In genomic region chr16:74348437-74348836, GRCm38 (mm10) we compare ENCODE assay signal across 19 mouse cellular contexts.
DNase-seq lines count a peak whose midpoint lies in the region; ATAC-seq lines count a peak whose summit lies in the region.
"Had no signal": no experiment of that assay in that cellular context is flagged by ENCODE, and none has a peak within 500 bp of the region (broad histone marks: within the 10 kb centered on the region; RNA-seq: fewer than 3 reads in every experiment).

No protein-coding gene starts in this region.

- no peak overlapping the region for H3K27ac ChIP-seq in hindbrain, embryonic 10.5 days
- no peak overlapping the region for H3K27ac ChIP-seq in hindbrain, embryonic 14.5 days
- H3K27ac ChIP-seq in midbrain, embryonic 13.5 days: no peak overlapping the region
- H3K27ac ChIP-seq in midbrain, embryonic 10.5 days (replicated peaks): no peak overlapping the region
- no peak overlapping the region for H3K27ac ChIP-seq in embryonic facial prominence, embryonic 12.5 days
- H3K27ac ChIP-seq in neural tube, embryonic 13.5 days (replicated peaks): no peak overlapping the region
- H3K27ac ChIP-seq: heart, adult 2 months; heart, embryonic 15.5 days had no signal

- 63% methylated on average over 6 of the region's 6 CpGs for WGBS in hindbrain, embryonic 10.5 days
- WGBS in hindbrain, embryonic 14.5 days: 54% methylated on average over 6 of the region's 6 CpGs
- 65% methylated on average over 6 of the region's 6 CpGs for WGBS in midbrain, embryonic 13.5 days
- WGBS in midbrain, embryonic 10.5 days: 68% methylated on average over 6 of the region's 6 CpGs
- WGBS in embryonic facial prominence, embryonic 12.5 days: 52% methylated on average over 6 of the region's 6 CpGs
- 47% methylated on average over 6 of the region's 6 CpGs for WGBS in neural tube, embryonic 13.5 days

- no peaks in the 10 kb centered on the region for H3K36me3 ChIP-seq in hindbrain, embryonic 10.5 days
- H3K36me3 ChIP-seq in hindbrain, embryonic 14.5 days (replicated peaks; ENCODE audit: control insufficient read depth, insufficient read depth): 0 out of 2 replicates have a peak, but pooled peaks cover 5% of the 10 kb centered on the region
- 0 out of 2 replicates have a peak, but pooled peaks cover 4% of the 10 kb centered on the region for H3K36me3 ChIP-seq in midbrain, embryonic 13.5 days
- no peaks in the 10 kb centered on the region for H3K36me3 ChIP-seq in midbrain, embryonic 10.5 days
- H3K36me3 ChIP-seq in embryonic facial prominence, embryonic 12.5 days: no peaks in the 10 kb centered on the region
- H3K36me3 ChIP-seq in neural tube, embryonic 13.5 days: peaks cover 5% of the 10 kb centered on the region
- H3K36me3 ChIP-seq: heart, embryonic 15.5 days had no signal

- ATAC-seq in hindbrain, embryonic 14.5 days (ENCODE audit: low FRiP score): no peak
- 0 out of 2 replicates have a peak, but pooled peaks have one; percentile 30 for ATAC-seq in midbrain, embryonic 13.5 days
- ATAC-seq in embryonic facial prominence, embryonic 12.5 days (ENCODE audit: insufficient number of reproducible peaks, insufficient read depth, low FRiP score, low TSS enrichment): peak; percentile 56; the same call in 1 of the 2 replicates
- ATAC-seq in neural tube, embryonic 13.5 days (ENCODE audit: low read depth): peak; percentile 40; the same call in 1 of the 2 replicates
- ATAC-seq in erythroblast, adult 5-6 weeks (replicated peaks; ENCODE audit: low FRiP score, poor library complexity, severe bottlenecking): no peak

- 0 out of 2 replicates have a peak, but pooled peaks cover 3% of the 10 kb centered on the region for H3K4me1 ChIP-seq in hindbrain, embryonic 10.5 days (replicated peaks)
- no peaks in the 10 kb centered on the region; the same call in 1 of the 2 replicates for H3K4me1 ChIP-seq in hindbrain, embryonic 14.5 days (replicated peaks; ENCODE audit: control insufficient read depth, insufficient read depth, low read length)
- H3K4me1 ChIP-seq in midbrain, embryonic 13.5 days (replicated peaks): peaks cover 5% of the 10 kb centered on the region
- no peaks in the 10 kb centered on the region; the same call in 1 of the 2 replicates for H3K4me1 ChIP-seq in midbrain, embryonic 10.5 days
- no peaks in the 10 kb centered on the region for H3K4me1 ChIP-seq in embryonic facial prominence, embryonic 12.5 days
- peaks cover 8% of the 10 kb centered on the region for H3K4me1 ChIP-seq in neural tube, embryonic 13.5 days (replicated peaks)
- H3K4me1 ChIP-seq: heart, embryonic 15.5 days had no signal

- no peak overlapping the region for H3K9ac ChIP-seq in hindbrain, embryonic 14.5 days
- H3K9ac ChIP-seq in midbrain, embryonic 13.5 days (replicated peaks): no peak overlapping the region
- no peak overlapping the region for H3K9ac ChIP-seq in embryonic facial prominence, embryonic 12.5 days
- no peak overlapping the region for H3K9ac ChIP-seq in neural tube, embryonic 13.5 days
- H3K9ac ChIP-seq: heart, embryonic 15.5 days had no signal

- no peaks in the 10 kb centered on the region for H3K9me3 ChIP-seq in hindbrain, embryonic 10.5 days
- H3K9me3 ChIP-seq in hindbrain, embryonic 14.5 days (ENCODE audit: control insufficient read depth, low read length): no peaks in the 10 kb centered on the region
- no peaks in the 10 kb centered on the region for H3K9me3 ChIP-seq in midbrain, embryonic 13.5 days
- no peaks in the 10 kb centered on the region for H3K9me3 ChIP-seq in midbrain, embryonic 10.5 days (replicated peaks)
- no peaks in the 10 kb centered on the region for H3K9me3 ChIP-seq in embryonic facial prominence, embryonic 12.5 days
- H3K9me3 ChIP-seq in neural tube, embryonic 13.5 days: no peaks in the 10 kb centered on the region
- H3K9me3 ChIP-seq: heart, embryonic 15.5 days had no signal

- no peak overlapping the region for H3K4me3 ChIP-seq in hindbrain, embryonic 10.5 days
- H3K4me3 ChIP-seq in hindbrain, embryonic 14.5 days (replicated peaks; ENCODE audit: low read length): no peak overlapping the region
- H3K4me3 ChIP-seq in midbrain, embryonic 13.5 days (replicated peaks): no peak overlapping the region
- H3K4me3 ChIP-seq in midbrain, embryonic 10.5 days: no peak overlapping the region
- H3K4me3 ChIP-seq in embryonic facial prominence, embryonic 12.5 days: no peak overlapping the region
- no peak overlapping the region for H3K4me3 ChIP-seq in neural tube, embryonic 13.5 days
- H3K4me3 ChIP-seq: erythroblast, embryonic 14.5 days; heart, adult 2 months; heart, embryonic 15.5 days; myocyte had no signal

- no peaks in the 10 kb centered on the region for H3K27me3 ChIP-seq in hindbrain, embryonic 10.5 days (ENCODE audit: insufficient read depth, poor library complexity, severe bottlenecking)
- no peaks in the 10 kb centered on the region for H3K27me3 ChIP-seq in hindbrain, embryonic 14.5 days (ENCODE audit: control insufficient read depth, insufficient read depth, low read length)
- no peaks in the 10 kb centered on the region for H3K27me3 ChIP-seq in midbrain, embryonic 13.5 days
- no peaks in the 10 kb centered on the region for H3K27me3 ChIP-seq in midbrain, embryonic 10.5 days (ENCODE audit: low read depth, poor library complexity, severe bottlenecking)
- no peaks in the 10 kb centered on the region for H3K27me3 ChIP-seq in embryonic facial prominence, embryonic 12.5 days
- no peaks in the 10 kb centered on the region for H3K27me3 ChIP-seq in neural tube, embryonic 13.5 days
- H3K27me3 ChIP-seq: heart, embryonic 15.5 days had no signal

- peak; percentile 9 for DNase-seq in hindbrain, embryonic 10.5 days (ENCODE audit: low spot score)
- DNase-seq in hindbrain, embryonic 14.5 days (ENCODE audit: low spot score): no peak
- no peak for DNase-seq in midbrain, embryonic 10.5 days (ENCODE audit: low spot score)
- no peak for DNase-seq in T-cell, adult 2 months (ENCODE audit: low spot score)
- DNase-seq: adrenal gland, postnatal 14 days; cerebellum, adult 18-20 months; cerebellum, postnatal 36 days; gastrocnemius, postnatal 14 days; heart, adult 2 months; lung, adult 18-20 months; thymus, adult 18-20 months had no signal

- no peak overlapping the region for H3K4me2 ChIP-seq in hindbrain, embryonic 14.5 days (replicated peaks)
- no peak overlapping the region for H3K4me2 ChIP-seq in midbrain, embryonic 13.5 days (replicated peaks)
- no peak overlapping the region for H3K4me2 ChIP-seq in embryonic facial prominence, embryonic 12.5 days (replicated peaks)
- H3K4me2 ChIP-seq in neural tube, embryonic 13.5 days: no peak overlapping the region
- H3K4me2 ChIP-seq: heart, embryonic 15.5 days; midbrain, embryonic 11.5 days had no signal

Comparison
In these comparisons a context has a peak if more than half of its experiments do, and no peak if none do; other contexts are left out.
1. ATAC-seq: peak in midbrain, embryonic 13.5 days (single experiment), embryonic facial prominence, embryonic 12.5 days (single experiment) and neural tube, embryonic 13.5 days (single experiment); none in hindbrain, embryonic 14.5 days (single experiment) and erythroblast, adult 5-6 weeks (single experiment).